Mouse (Mus musculus): ENCODE data around the gene Exoc7. TPM values are rescaled to one million over a fixed set of nuclear protein-coding genes. Genes with fewer than 3 reads are reported as not detected.

The Exoc7 gene
- total RNA-seq, 2 experiments from 2014 or later = 83.2 to 94.8 TPM

GRCm38 (mm10) chr11:116333526-116334416 lies 26.7 kb upstream of the Exoc7 start:
- no peak for TF ChIP-seq CTCF (conservative IDR thresholded peaks at IDR 0.05)
- Histone ChIP-seq H3K27ac (peak overlapping the region; percentile 77; the same call in 1 of the 2 replicates), H3K4me3 (no peak overlapping the region)
- DNase-seq (ENCODE audit: low spot score in 2 of 2) = no peak

- peak overlapping the region; percentile 77 for H3K27ac ChIP-seq
- TF ChIP-seq CTCF (conservative IDR thresholded peaks at IDR 0.05) = no peak
- H3K4me3 ChIP-seq = no peak overlapping the region
- no peak for DNase-seq (ENCODE audit: low spot score in 2 of 2)
Measured at GRCm38 (mm10) chr11:116332983-116333270, 25.9 kb upstream of the Exoc7 start.

- Histone ChIP-seq H3K4me3 (no peak overlapping the region), H3K27ac (peak overlapping the region; percentile 77)
- peak; percentile 50 to 58 for DNase-seq (ENCODE audit: low spot score in 2 of 2)
- TF ChIP-seq CTCF (conservative IDR thresholded peaks at IDR 0.05) = no peak
Measured at GRCm38 (mm10) chr11:116332232-116332982, 25.4 kb upstream of the Exoc7 start.

GRCm38 (mm10) chr11:116330211-116330518 lies 23.1 kb upstream of the Exoc7 start:
- no peak for TF ChIP-seq CTCF (conservative IDR thresholded peaks at IDR 0.05)
- no peak for DNase-seq (ENCODE audit: low spot score in 2 of 2)
- peak overlapping the region; percentile 79 for H3K27ac ChIP-seq
- no peak overlapping the region for H3K4me3 ChIP-seq

GRCm38 (mm10) chr11:116329314-116330210 lies 22.5 kb upstream of the Exoc7 start:
- DNase-seq (ENCODE audit: low spot score in 2 of 2) = peak in 1 of 2 experiments; percentile 20
- H3K27ac ChIP-seq = peak overlapping the region; percentile 79

GRCm38 (mm10) chr11:116326963-116327603 lies 20.1 kb upstream of the Exoc7 start:
- Histone ChIP-seq H3K27ac (no peak overlapping the region), H3K4me3 (no peak overlapping the region)
- no peak for DNase-seq (ENCODE audit: low spot score in 2 of 2)
- no peak for TF ChIP-seq CTCF (conservative IDR thresholded peaks at IDR 0.05)

More at GRCm38 (mm10) chr11:116329314-116330210, 22.5 kb upstream of the Exoc7 start:
- no peak for TF ChIP-seq CTCF (conservative IDR thresholded peaks at IDR 0.05)
- H3K4me3 ChIP-seq = no peak overlapping the region

GRCm38 (mm10) chr11:116318719-116319659 lies 12.0 kb upstream of the Exoc7 start:
- Histone ChIP-seq H3K27ac (peak overlapping the region; percentile 4; the same call in 1 of the 2 replicates), H3K4me3 (peak overlapping the region; percentile 49)
- peak; percentile 64 to 94 for DNase-seq (ENCODE audit: low spot score in 2 of 2)
- peak; percentile 99 for TF ChIP-seq CTCF (conservative IDR thresholded peaks at IDR 0.05)

GRCm38 (mm10) chr11:116312359-116312758 lies 5.3 kb upstream of the Exoc7 start:
- H3K27ac ChIP-seq = no peak overlapping the region
- no peak overlapping the region for H3K4me3 ChIP-seq
- no peak for DNase-seq (ENCODE audit: low spot score in 2 of 2)
- TF ChIP-seq CTCF (conservative IDR thresholded peaks at IDR 0.05) = no peak

GRCm38 (mm10) chr11:116311169-116311568 lies 4.1 kb upstream of the Exoc7 start:
- DNase-seq (ENCODE audit: low spot score in 2 of 2) = no peak
- H3K27ac ChIP-seq = no peak overlapping the region
- H3K4me3 ChIP-seq = no peak overlapping the region
- no peak for TF ChIP-seq CTCF (conservative IDR thresholded peaks at IDR 0.05)

- no peak overlapping the region for H3K4me3 ChIP-seq
- TF ChIP-seq CTCF (conservative IDR thresholded peaks at IDR 0.05) = no peak
- no peak overlapping the region for H3K27ac ChIP-seq
- DNase-seq (ENCODE audit: low spot score in 2 of 2) = no peak
Measured at GRCm38 (mm10) chr11:116309601-116310000, 2.6 kb upstream of the Exoc7 start.

Data from layer of hippocampus, adult 2 months (tissue).